24 mouse cellular contexts compared by ENCODE assay signal in the genomic region with DNA sequence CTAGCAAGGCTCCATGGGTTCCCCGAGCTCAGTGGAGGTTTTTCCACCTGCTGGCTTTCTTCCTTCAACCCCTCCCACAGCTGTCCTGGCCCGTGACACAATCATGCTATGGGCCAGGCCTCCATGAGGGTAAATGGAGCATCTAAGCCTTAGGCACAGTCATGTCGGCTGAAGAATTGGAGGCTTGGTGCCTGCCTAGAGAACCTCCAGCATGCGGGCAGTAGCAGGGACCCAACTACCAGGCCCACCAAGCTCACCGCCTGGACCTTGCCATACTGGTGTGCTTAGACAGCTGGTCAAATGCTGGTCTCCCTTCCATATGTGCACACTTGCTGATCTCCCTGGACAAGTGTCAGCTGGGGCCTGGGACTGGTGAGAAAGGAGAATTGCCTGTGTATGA. TPM values are rescaled to one million over a fixed set of nuclear protein-coding genes. Genes with fewer than 3 reads are reported as not detected.
DNase-seq lines count a peak whose midpoint lies in the region; ATAC-seq lines count a peak whose summit lies in the region.
"Had no signal": no experiment of that assay in that cellular context is flagged by ENCODE, and none has a peak within 500 bp of the region (broad histone marks: within the 10 kb centered on the region; RNA-seq: fewer than 3 reads in every experiment).

No protein-coding gene starts in this region.

- H3K4me2 ChIP-seq in neural tube, embryonic 12.5 days (replicated peaks), result no peak overlapping the region
- no peak overlapping the region for H3K4me2 ChIP-seq in neural tube, embryonic 15.5 days
- H3K4me2 ChIP-seq: embryonic facial prominence, embryonic 12.5 days; embryonic facial prominence, embryonic 15.5 days; heart, embryonic 13.5 days; hindbrain, embryonic 15.5 days; intestine, embryonic 15.5 days had no signal

- intact Hi-C loops in heart, postnatal 25 days (cut with DNase I), result loop anchor here (2.0 kb wide), 1 partner anchor 23 kb away; a partner anchor contains a TSS

- H3K27me3 ChIP-seq in neural tube, embryonic 12.5 days (replicated peaks), result no peaks in the 10 kb centered on the region
- H3K27me3 ChIP-seq in neural tube, embryonic 15.5 days (replicated peaks), result no peaks in the 10 kb centered on the region
- H3K27me3 ChIP-seq: embryonic facial prominence, embryonic 12.5 days; embryonic facial prominence, embryonic 15.5 days; heart, embryonic 13.5 days; hindbrain, embryonic 15.5 days; intestine, embryonic 15.5 days; Patski had no signal

- H3K4me1 ChIP-seq in neural tube, embryonic 12.5 days, result peaks cover 15% of the 10 kb centered on the region
- peaks cover 16% of the 10 kb centered on the region for H3K4me1 ChIP-seq in neural tube, embryonic 15.5 days

- H3K9me3 ChIP-seq in neural tube, embryonic 12.5 days, result no peaks in the 10 kb centered on the region
- no peaks in the 10 kb centered on the region for H3K9me3 ChIP-seq in neural tube, embryonic 15.5 days (replicated peaks)
- H3K9me3 ChIP-seq: embryonic facial prominence, embryonic 12.5 days; embryonic facial prominence, embryonic 15.5 days; G1E; heart, embryonic 10.5 days; heart, embryonic 13.5 days; hindbrain, embryonic 15.5 days; intestine, embryonic 15.5 days had no signal

- 77% methylated on average over 5 of the region's 5 CpGs for WGBS in neural tube, embryonic 12.5 days
- 85% methylated on average over 5 of the region's 5 CpGs for WGBS in neural tube, embryonic 15.5 days

- no peaks in the 10 kb centered on the region for H3K36me3 ChIP-seq in neural tube, embryonic 12.5 days
- H3K36me3 ChIP-seq in neural tube, embryonic 15.5 days, result no peaks in the 10 kb centered on the region
- H3K36me3 ChIP-seq: embryonic facial prominence, embryonic 12.5 days; embryonic facial prominence, embryonic 15.5 days; heart, embryonic 10.5 days; hindbrain, embryonic 15.5 days; intestine, embryonic 15.5 days had no signal

- H3K27ac ChIP-seq in neural tube, embryonic 12.5 days, result no peak overlapping the region
- no peak overlapping the region for H3K27ac ChIP-seq in neural tube, embryonic 15.5 days (replicated peaks)
- H3K27ac ChIP-seq: embryonic facial prominence, embryonic 12.5 days; embryonic facial prominence, embryonic 15.5 days; heart, adult 2 months; heart, embryonic 10.5 days; heart, embryonic 13.5 days; hindbrain, embryonic 15.5 days; intestine, embryonic 15.5 days had no signal

- DNase-seq in cerebellum, adult 9-11 months, result peak; percentile 44
- DNase-seq in cerebellum, postnatal 36 days, result no peak
- DNase-seq in heart, adult 11 months, result peak; percentile 92
- DNase-seq in heart, postnatal 25 days (ENCODE audit: low spot score), result no peak
- DNase-seq: adrenal gland, postnatal 10 days; adrenal gland, postnatal 36 days; B cell, adult 2 months; cerebellum, adult 8-10 months; cerebellum, postnatal 14 days; gastrocnemius, postnatal 25 days; heart, adult 2 months; heart, postnatal 14 days; kidney, adult 11 months; kidney, adult 8-10 months had no signal

- no peak for ATAC-seq in neural tube, embryonic 12.5 days (ENCODE audit: low FRiP score, low read depth)
- ATAC-seq in neural tube, embryonic 15.5 days (ENCODE audit: low FRiP score), result no peak
- ATAC-seq: intestine, embryonic 15.5 days; Patski had no signal

- H3K4me3 ChIP-seq in neural tube, embryonic 12.5 days, result no peak overlapping the region
- H3K4me3 ChIP-seq in neural tube, embryonic 15.5 days (replicated peaks), result no peak overlapping the region
- H3K4me3 ChIP-seq: embryonic facial prominence, embryonic 12.5 days; embryonic facial prominence, embryonic 15.5 days; heart, adult 2 months; heart, embryonic 10.5 days; heart, embryonic 13.5 days; hindbrain, embryonic 15.5 days; intestine, embryonic 15.5 days had no signal

- 0 out of 2 replicates have a peak overlapping the region, but pooled peaks have one; percentile 38 for H3K9ac ChIP-seq in neural tube, embryonic 12.5 days
- no peak overlapping the region for H3K9ac ChIP-seq in neural tube, embryonic 15.5 days (replicated peaks)
- H3K9ac ChIP-seq: embryonic facial prominence, embryonic 12.5 days; embryonic facial prominence, embryonic 15.5 days; hindbrain, embryonic 15.5 days; intestine, embryonic 15.5 days had no signal

RNA-seq across cellular contexts. Expression of a gene that starts 3.5 kb away (rescaled TPM):
- 10 to 100 TPM; 55.0 to 63.9 TPM for total RNA-seq in heart, postnatal 25 days (2021)
- polyA plus RNA-seq in neural tube, embryonic 12.5 days (2016; fragmentation: Nextera tagmentation; extraction: Ambion mirVana), result 12.3 and 13.2 TPM in 2 replicates
- 10.0 and 10.6 TPM in 2 replicates for polyA plus RNA-seq in neural tube, embryonic 15.5 days (2015; fragmentation: Nextera tagmentation; extraction: Ambion mirVana)

RNA-seq across cellular contexts. Expression of a gene that starts 23.7 kb away (rescaled TPM):
- 10 to 100 TPM; 13.5 to 15.5 TPM for total RNA-seq in heart, postnatal 25 days (2021)
- 87.5 and 89.3 TPM in 2 replicates for polyA plus RNA-seq in neural tube, embryonic 12.5 days (2016; fragmentation: Nextera tagmentation; extraction: Ambion mirVana)
- 69.7 and 73.1 TPM in 2 replicates for polyA plus RNA-seq in neural tube, embryonic 15.5 days (2015; fragmentation: Nextera tagmentation; extraction: Ambion mirVana)

Comparison
In these comparisons a context has a peak if more than half of its experiments do, and no peak if none do; other contexts are left out.
1. DNase-seq: peak in cerebellum, adult 9-11 months (single experiment) and heart, adult 11 months (single experiment); none in cerebellum, postnatal 36 days (0 of 2) and heart, postnatal 25 days (single experiment).